Mouse (Mus musculus) C2C12 (cell line): ENCODE results near the gene Plau. TPM values are rescaled to one million over a fixed set of nuclear protein-coding genes. Genes with fewer than 3 reads are reported as not detected.

ENCODE experiments used
- H3K27me3 ChIP-seq: one replicate; pipeline ENCODE4 v1.6.1; 2011; ENCODE audit not compliant: control insufficient read depth, insufficient read depth, insufficient read length
- H3K36me3 ChIP-seq: one replicate; pipeline ENCODE4 v1.6.1; 2011; ENCODE audit not compliant: control insufficient read depth, insufficient read depth
- H3K4me3 ChIP-seq: one replicate; pipeline ENCODE4 v1.5.1; 2011; ENCODE audit warnings: mild to moderate bottlenecking, control low read depth; ENCODE audit not compliant: poor library complexity, insufficient read depth, severe bottlenecking
- H3K79me2 ChIP-seq: one replicate; pipeline ENCODE4 v1.6.1; 2011; ENCODE audit not compliant: control insufficient read depth, insufficient read depth
- H3K79me3 ChIP-seq: one replicate; pipeline ENCODE4 v1.6.1; 2011; ENCODE audit warnings: low read depth, control low read depth
- H3ac ChIP-seq: one replicate; pipeline ENCODE3; 2011; ENCODE audit warnings: low read depth; ENCODE audit not compliant: control insufficient read depth, insufficient read length
- CEBPB ChIP-seq: IDR thresholded peaks from one replicate; pipeline ENCODE4 v1.6.1; 2011; ENCODE audit warnings: low read depth, mild to moderate bottlenecking, control low read depth, moderate library complexity
- CTCF ChIP-seq: IDR thresholded peaks from one replicate; pipeline ENCODE4 v1.5.1; 2011; ENCODE audit not compliant: control insufficient read depth, insufficient read depth, insufficient read length
- FOSL1 ChIP-seq: IDR thresholded peaks from one replicate; pipeline ENCODE4 v1.8.0; 2011; ENCODE audit warnings: mild to moderate bottlenecking, low read length; ENCODE audit not compliant: poor library complexity, insufficient read depth, severe bottlenecking
- MAX ChIP-seq: IDR thresholded peaks from one replicate; pipeline ENCODE4 v1.6.1; 2011; ENCODE audit warnings: mild to moderate bottlenecking, control low read depth
- MYOD1 ChIP-seq: IDR thresholded peaks from one replicate; pipeline ENCODE4 v1.6.1; 2011; ENCODE audit warnings: low read depth; ENCODE audit not compliant: control insufficient read depth, insufficient read length
- MYOG ChIP-seq: IDR thresholded peaks from one replicate; pipeline ENCODE4 v1.6.1; 2011; ENCODE audit not compliant: control insufficient read depth, insufficient read length; ENCODE audit errors: extremely low read depth
- USF1 ChIP-seq: IDR thresholded peaks from one replicate; pipeline ENCODE4 v1.6.1; 2011; ENCODE audit warnings: low read depth, mild to moderate bottlenecking, control low read depth, moderate library complexity
- polyA plus RNA-seq: library from polyadenylated mRNA; unstranded; fragments of >200 nt; fragmentation: generic; extraction: Trizol; gene quantifications from one replicate; pipeline ENCODE4 v1.2.1, GENCODE M21; 2012; ENCODE audit warnings: missing spikeins

Plau gene
- polyA plus RNA-seq, 1 experiment: 106 TPM

GRCm38 (mm10) chr14:20827491-20827890 lies 9.0 kb upstream of the Plau start:
- no peaks in the 10 kb centered on the region for H3K79me2 ChIP-seq
- no peak overlapping the region for H3K4me3 ChIP-seq
- no peaks in the 10 kb centered on the region for H3K27me3 ChIP-seq
- no peak overlapping the region for H3ac ChIP-seq
- no peaks in the 10 kb centered on the region for H3K36me3 ChIP-seq
- no peaks in the 10 kb centered on the region for H3K79me3 ChIP-seq
- TF ChIP-seq FOSL1 (no peak), MAX (no peak)

GRCm38 (mm10) chr14:20828524-20828923 lies 7.9 kb upstream of the Plau start:
- Histone ChIP-seq H3K79me3 (no peaks in the 10 kb centered on the region), H3K27me3 (no peaks in the 10 kb centered on the region), H3K79me2 (no peaks in the 10 kb centered on the region), H3K4me3 (no peak overlapping the region), H3K36me3 (no peaks in the 10 kb centered on the region), H3ac (no peak overlapping the region)
- TF ChIP-seq FOSL1: no peak
- TF ChIP-seq CEBPB: no peak
- TF ChIP-seq CTCF: no peak
- no peak for TF ChIP-seq MAX
- no peak for TF ChIP-seq USF1
- no peak for TF ChIP-seq MYOG
- TF ChIP-seq MYOD1: no peak

GRCm38 (mm10) chr14:20829523-20830366 lies 6.7 kb upstream of the Plau start:
- H3K36me3 ChIP-seq: no peaks in the 10 kb centered on the region

GRCm38 (mm10) chr14:20831141-20831910 lies 5.1 kb upstream of the Plau start:
- peak; percentile 47 for TF ChIP-seq CEBPB
- peak; percentile 84 for TF ChIP-seq FOSL1
- TF ChIP-seq MYOG: no peak
- TF ChIP-seq USF1: no peak
- TF ChIP-seq MYOD1: peak; percentile 86
- TF ChIP-seq MAX: peak; percentile 59
- no peak for TF ChIP-seq CTCF
- Histone ChIP-seq H3K4me3 (no peak overlapping the region), H3K79me2 (no peaks in the 10 kb centered on the region), H3K27me3 (no peaks in the 10 kb centered on the region), H3K79me3 (no peaks in the 10 kb centered on the region), H3ac (no peak overlapping the region), H3K36me3 (no peaks in the 10 kb centered on the region)

More at GRCm38 (mm10) chr14:20829523-20830366, 6.7 kb upstream of the Plau start:
- TF ChIP-seq CEBPB: no peak
- TF ChIP-seq MYOG: no peak
- no peak for TF ChIP-seq FOSL1
- no peak for TF ChIP-seq MYOD1
- no peak for TF ChIP-seq CTCF
- no peak for TF ChIP-seq USF1
- TF ChIP-seq MAX: no peak
- H3K79me3 ChIP-seq: no peaks in the 10 kb centered on the region
- H3K27me3 ChIP-seq: no peaks in the 10 kb centered on the region
- no peak overlapping the region for H3K4me3 ChIP-seq
- no peaks in the 10 kb centered on the region for H3K79me2 ChIP-seq
- no peak overlapping the region for H3ac ChIP-seq

- H3K79me2 ChIP-seq: peaks cover 4% of the 10 kb centered on the region
- H3K79me3 ChIP-seq: peaks cover 2% of the 10 kb centered on the region
- H3ac ChIP-seq: no peak overlapping the region
- no peaks in the 10 kb centered on the region for H3K36me3 ChIP-seq
- H3K4me3 ChIP-seq: no peak overlapping the region
- no peaks in the 10 kb centered on the region for H3K27me3 ChIP-seq
- TF ChIP-seq USF1: no peak
- TF ChIP-seq MYOD1: no peak
- TF ChIP-seq FOSL1: no peak
- no peak for TF ChIP-seq CTCF
- no peak for TF ChIP-seq MAX
- TF ChIP-seq CEBPB: no peak
- TF ChIP-seq MYOG: no peak
Measured at GRCm38 (mm10) chr14:20831915-20832314, 4.5 kb upstream of the Plau start.
